Mouse (Mus musculus) retina, postnatal 7 days (tissue): Measurements from ENCODE around the gene Entpd3.

Experiments used
- DNase-seq: peaks from one replicate; pipeline ENCODE4 v3.0.0-alpha.2; 2012; ENCODE audit warnings: low read depth, low spot score

The Entpd3 gene

GRCm38 (mm10) chr9:120579808-120580207 lies 40.2 kb downstream of the Entpd3 start:
- DNase-seq = no peak

DNA sequence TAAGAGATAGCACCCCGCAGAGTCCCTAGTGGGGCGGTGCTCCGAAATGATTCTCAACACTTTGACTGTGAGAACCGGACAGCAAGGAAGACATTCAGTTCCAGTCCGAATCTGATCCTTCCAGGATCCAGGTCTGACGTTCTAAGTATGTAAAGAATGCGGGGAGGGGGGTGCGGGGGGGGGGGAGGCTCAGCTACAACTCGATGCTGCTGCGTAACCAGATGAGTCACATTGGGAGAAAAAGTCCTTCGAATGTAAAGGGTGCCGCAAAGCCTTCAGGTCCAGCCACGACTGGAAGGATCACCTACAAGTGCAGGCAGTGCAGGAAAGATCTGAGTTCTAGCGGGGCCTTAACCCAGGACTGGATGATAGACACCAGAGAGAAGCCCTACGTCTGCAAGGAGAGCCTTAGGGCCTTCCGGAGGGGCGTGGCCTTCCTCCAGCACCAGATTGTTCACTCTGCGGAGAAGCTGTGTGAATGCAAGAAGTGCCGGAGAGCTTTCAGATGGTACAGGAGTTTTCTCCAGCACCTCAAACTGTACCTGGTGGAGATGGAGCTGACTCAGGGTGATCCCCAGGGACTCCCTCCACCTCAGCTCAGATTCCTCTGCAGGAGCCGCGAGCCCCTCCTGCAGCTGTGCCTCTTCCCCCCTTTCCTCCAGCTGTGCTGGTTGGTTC lies 42.5 kb downstream of the Entpd3 start:
- no peak for DNase-seq

- peak; percentile 81 for DNase-seq
Observed at GRCm38 (mm10) chr9:120582619-120583308, 43.1 kb downstream of the Entpd3 start.

DNA sequence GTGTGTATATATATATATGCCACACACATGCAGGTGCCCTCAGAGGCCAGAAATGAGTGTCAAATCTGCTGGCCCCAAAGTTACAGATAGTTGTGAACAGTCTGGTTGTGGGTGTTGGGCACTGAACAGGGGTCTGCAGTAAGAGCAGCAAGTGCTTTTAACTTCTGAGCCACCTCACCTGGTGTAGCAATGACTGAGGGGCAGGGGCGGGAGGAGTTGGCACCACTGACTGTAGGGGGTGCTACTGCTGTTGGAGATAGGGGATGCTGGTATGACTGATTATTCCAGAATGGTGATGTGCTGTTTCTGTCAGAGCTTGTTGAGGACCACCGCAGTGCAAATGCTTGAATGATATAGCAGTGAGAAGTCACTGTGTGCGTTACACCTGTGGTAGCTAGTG lies 43.7 kb downstream of the Entpd3 start:
- no peak for DNase-seq

GRCm38 (mm10) chr9:120586546-120586945 lies 46.9 kb downstream of the Entpd3 start:
- peak; percentile 74 for DNase-seq

DNA sequence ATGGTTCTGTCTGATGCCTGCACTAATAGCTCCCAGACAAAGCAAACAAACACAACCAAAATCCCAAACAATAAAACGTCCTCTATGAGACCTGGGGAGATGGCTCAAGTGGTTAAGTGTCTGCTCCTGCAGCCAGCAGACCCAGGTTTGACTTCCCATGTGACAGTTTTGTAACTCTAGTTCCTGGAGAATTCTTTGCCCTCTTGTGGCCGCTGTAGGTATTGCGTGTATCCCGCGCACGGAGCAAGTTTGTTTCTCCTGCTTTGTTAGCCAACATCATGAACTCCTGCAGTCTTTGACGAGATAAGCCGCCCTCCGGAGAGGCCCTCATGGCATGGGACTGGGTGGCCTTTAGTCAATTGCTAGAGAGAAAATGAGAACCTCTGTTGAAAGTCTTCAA lies 51.9 kb downstream of the Entpd3 start:
- DNase-seq = no peak

- DNase-seq = no peak
Observed at GRCm38 (mm10) chr9:120593383-120594101, 53.9 kb downstream of the Entpd3 start.

- DNase-seq = no peak
Observed at GRCm38 (mm10) chr9:120594839-120595238, 55.2 kb downstream of the Entpd3 start.

- no peak for DNase-seq
Observed at GRCm38 (mm10) chr9:120595306-120595705, 55.7 kb downstream of the Entpd3 start.

DNA sequence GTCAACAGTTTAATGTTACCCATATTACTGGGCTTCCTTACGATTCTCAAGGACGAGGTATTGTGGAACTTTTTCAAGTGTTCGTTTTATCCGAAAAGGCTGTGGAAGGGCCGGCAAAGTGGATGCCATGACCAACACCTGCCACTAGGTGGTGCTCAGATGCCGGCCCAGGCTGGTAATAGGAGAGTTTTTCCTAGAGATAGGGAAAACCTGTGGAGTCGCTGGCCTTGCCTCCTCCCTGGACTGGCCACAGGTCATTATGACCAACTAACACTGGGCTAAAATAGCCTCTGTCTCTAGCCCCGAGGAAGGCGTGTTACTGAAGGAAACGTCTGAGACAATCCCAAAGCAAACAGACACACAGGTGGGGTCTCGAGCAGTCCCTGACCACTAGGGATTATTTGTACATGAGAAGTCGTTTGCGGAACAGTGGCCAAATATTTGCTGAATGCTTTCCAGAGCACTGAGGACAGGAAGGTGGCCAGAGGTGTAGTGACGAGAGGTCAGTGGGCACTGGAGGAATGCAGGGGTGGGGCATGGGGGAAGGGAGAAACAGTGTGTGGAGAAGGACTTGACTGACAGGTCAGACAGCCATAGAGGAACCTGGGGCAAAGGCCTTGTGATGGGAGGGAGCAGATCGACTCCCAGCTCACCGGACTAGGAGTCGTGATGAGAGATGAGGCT lies 62.0 kb downstream of the Entpd3 start:
- DNase-seq = peak; percentile 65

DNA sequence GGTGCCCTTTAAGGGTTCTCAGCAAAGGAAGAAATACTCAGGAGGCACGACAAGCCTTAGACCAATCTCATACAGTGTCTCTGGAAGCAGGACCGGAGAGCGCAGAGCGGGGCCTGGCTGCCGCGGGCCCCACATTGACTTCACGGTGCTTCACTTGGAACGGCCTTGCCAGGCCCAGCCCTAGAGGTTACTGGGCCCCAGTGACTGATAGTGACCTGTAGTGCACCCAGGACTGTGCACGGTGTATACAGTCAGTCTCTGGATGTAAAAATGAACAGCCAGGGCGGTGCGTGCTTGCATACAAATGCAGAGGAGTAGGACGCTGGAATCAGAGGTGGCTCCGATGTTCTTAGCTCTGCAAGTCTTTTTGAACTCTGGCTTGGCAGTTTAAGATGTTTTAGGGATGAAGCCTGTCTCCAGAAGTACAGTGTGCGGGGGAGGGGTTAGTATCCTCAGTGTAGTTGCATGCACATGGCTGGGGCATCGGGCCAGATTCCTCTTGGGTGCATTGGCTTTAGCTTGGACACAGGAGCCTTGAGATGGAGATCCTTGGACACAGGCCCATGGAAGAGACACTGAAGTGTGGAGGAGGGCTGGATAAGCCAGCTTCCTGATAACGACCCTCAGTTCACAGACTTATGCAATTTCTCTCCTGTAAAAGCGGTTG lies 62.7 kb downstream of the Entpd3 start:
- no peak for DNase-seq

GRCm38 (mm10) chr9:120602839-120603511 lies 63.4 kb downstream of the Entpd3 start:
- DNase-seq = peak; percentile 72

DNA sequence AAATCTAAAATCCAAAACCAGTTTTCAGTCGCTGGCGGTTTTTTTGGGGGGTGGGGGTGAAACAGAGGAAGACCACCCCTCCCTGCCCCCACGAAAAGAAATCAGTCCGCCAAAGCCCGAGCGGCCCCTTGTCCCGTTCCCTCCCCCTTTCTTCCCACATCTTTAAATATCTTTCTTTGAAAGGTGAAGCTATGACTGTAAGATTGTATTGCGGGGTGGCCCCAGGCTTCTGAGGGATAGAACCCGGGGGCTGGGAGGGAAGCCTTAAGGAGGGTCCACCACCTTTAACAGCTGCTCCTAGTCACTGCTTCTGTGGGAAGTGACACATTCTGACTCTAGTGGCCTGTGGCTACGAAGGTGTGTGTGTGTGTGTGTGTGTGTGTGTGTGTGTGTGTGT lies 63.9 kb downstream of the Entpd3 start:
- DNase-seq = no peak

- no peak for DNase-seq
Observed at GRCm38 (mm10) chr9:120603956-120604355, 64.3 kb downstream of the Entpd3 start.

DNA sequence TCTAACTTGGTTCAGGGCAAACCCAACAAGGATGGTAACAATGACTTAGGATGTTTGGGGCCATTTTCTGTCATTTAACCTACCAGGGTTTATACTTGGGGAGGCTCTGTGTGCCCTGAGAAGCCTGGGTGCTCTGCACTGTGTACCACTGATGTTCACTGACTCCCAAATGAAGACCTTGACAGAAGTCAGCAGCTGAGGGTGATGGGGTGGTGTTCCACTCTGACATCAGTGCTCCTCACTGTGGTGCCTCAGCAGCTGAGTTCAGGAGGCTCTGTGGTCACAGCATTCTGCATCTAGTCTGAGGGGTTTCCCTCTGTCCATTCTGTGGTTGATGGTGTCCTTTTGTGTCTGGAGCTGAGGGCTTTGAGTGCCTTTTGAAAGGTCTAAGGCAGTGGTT lies 71.4 kb downstream of the Entpd3 start:
- DNase-seq = no peak

- DNase-seq = no peak
Observed at GRCm38 (mm10) chr9:120614059-120614458, 74.4 kb downstream of the Entpd3 start.
